Mouse (Mus musculus) stomach, embryonic 16.5 days (tissue): ENCODE data around the gene Gucy2e. TPM values are rescaled to one million over a fixed set of nuclear protein-coding genes. Genes with fewer than 3 reads are reported as not detected.

Source experiments
- ATAC-seq: fragments of 200-750 bp; cut with Nextera tagmentation; 2 replicates; pipeline ENCODE4 v1.8.0; 2017; ENCODE audit warnings: moderate number of reproducible peaks, moderate TSS enrichment; ENCODE audit not compliant: insufficient read depth, low FRiP score
- H3K27ac ChIP-seq: fragments of 300-500 bp; sonication (generic); 2 replicates; pipeline ENCODE4 v1.5.1; 2014; ENCODE audit warnings: low read length
- H3K27me3 ChIP-seq: fragments of 300-500 bp; sonication (generic); 2 replicates; pipeline ENCODE4 v1.6.1; 2014; ENCODE audit warnings: low read length, control low read depth, mixed read lengths; ENCODE audit not compliant: control insufficient read depth, insufficient read depth
- H3K36me3 ChIP-seq: fragments of 300-500 bp; sonication (generic); 2 replicates; pipeline ENCODE4 v1.6.1; 2014; ENCODE audit warnings: low read length; ENCODE audit not compliant: control insufficient read depth, insufficient read depth
- H3K4me1 ChIP-seq: fragments of 300-500 bp; sonication (generic); 2 replicates; pipeline ENCODE4 v1.6.1; 2014; ENCODE audit warnings: low read length, control low read depth, mixed read lengths; ENCODE audit not compliant: control insufficient read depth, insufficient read depth
- H3K4me2 ChIP-seq: fragments of 300-500 bp; sonication (generic); 2 replicates; pipeline ENCODE4 v1.6.1; 2014; ENCODE audit warnings: low read depth, low read length, mixed read lengths
- H3K4me3 ChIP-seq: fragments of 300-500 bp; sonication (generic); replicated peaks from 2 replicates; pipeline ENCODE4 v1.5.1; 2014; ENCODE audit warnings: mild to moderate bottlenecking, low read length
- H3K9ac ChIP-seq: fragments of 300-500 bp; sonication (generic); 2 replicates; pipeline ENCODE4 v1.6.1; 2014; ENCODE audit warnings: low read length
- H3K9me3 ChIP-seq: fragments of 300-500 bp; sonication (generic); replicated peaks from 2 replicates; pipeline ENCODE4 v1.6.1; 2016; ENCODE audit warnings: low read length, control low read depth; ENCODE audit not compliant: control insufficient read depth
- WGBS: fragments of 180-500 bp; shearing (Covaris S2); extraction: QIAGEN DNeasy Blood & Tissue Kit; methylation state at CpG from one replicate; pipeline ENCODE4 v1.1.7; 2014; 5-methylcytosine and 5-hydroxymethylcytosine counted together
- polyA plus RNA-seq: library from polyadenylated mRNA; unstranded; fragments of >200 nt; fragmentation: Nextera tagmentation; extraction: Ambion mirVana; gene quantifications from 2 replicates; pipeline ENCODE4 v1.2.1, GENCODE M21; 2015

Gucy2e gene
- polyA plus RNA-seq, 1 experiment from 2014 or later = not detected

DNA sequence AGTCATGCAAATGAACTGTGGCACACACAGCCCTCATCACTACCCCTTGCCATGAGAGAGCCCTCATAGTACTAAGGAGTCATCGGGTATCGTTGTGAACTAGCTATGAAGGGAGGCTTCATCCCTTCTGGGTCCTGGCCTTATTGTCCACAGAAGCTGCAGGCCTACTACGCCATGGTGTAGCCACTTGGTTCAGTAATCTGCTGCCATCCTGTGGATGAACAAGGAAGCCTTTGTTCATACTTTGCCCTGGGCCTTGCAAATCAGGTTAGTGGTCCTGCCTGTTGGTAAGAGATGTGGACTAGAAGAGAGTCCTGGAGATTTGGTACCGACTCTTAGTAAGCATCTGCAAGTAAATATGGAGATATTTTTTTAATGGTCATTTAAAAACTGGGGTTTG is 6.4 kb downstream of the Gucy2e start:
- Histone ChIP-seq H3K36me3 (no peaks in the 10 kb centered on the region), H3K4me3 (no peak overlapping the region), H3K27ac (no peak overlapping the region), H3K27me3 (no peaks in the 10 kb centered on the region), H3K9me3 (no peaks in the 10 kb centered on the region), H3K9ac (no peak overlapping the region), H3K4me2 (no peak overlapping the region), H3K4me1 (no peaks in the 10 kb centered on the region)
- no peak for ATAC-seq
- WGBS = 71% methylated on average over 4 of the region's 4 CpGs

DNA sequence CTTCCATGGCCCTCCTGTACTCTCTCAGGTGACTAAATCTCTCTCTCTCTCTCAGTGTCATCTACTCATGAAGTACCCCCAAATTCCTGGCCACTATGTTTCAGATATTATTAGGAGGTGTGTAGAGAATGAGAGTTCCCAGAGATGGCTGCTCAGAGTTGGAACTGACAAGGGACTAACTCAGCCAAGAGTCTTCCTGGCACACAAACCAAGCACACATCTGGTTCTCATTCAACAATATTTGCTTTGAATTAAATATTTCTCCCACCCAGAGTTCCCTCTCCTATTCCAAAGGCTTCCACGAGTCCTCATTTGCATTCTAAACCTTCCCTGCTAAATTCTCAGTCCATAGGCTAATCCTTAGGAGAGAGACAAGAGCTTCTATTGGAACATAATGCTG is 11.1 kb downstream of the Gucy2e start:
- Histone ChIP-seq H3K27ac (no peak overlapping the region), H3K36me3 (no peaks in the 10 kb centered on the region), H3K4me1 (no peaks in the 10 kb centered on the region), H3K27me3 (no peaks in the 10 kb centered on the region), H3K4me3 (no peak overlapping the region), H3K9ac (no peak overlapping the region), H3K4me2 (no peak overlapping the region), H3K9me3 (no peaks in the 10 kb centered on the region)
- WGBS = 77% methylated on average over 1 of the region's 1 CpGs
- no peak for ATAC-seq

- Histone ChIP-seq H3K36me3 (no peaks in the 10 kb centered on the region), H3K4me3 (no peak overlapping the region), H3K9me3 (no peaks in the 10 kb centered on the region), H3K27ac (no peak overlapping the region), H3K4me2 (no peak overlapping the region), H3K9ac (no peak overlapping the region), H3K4me1 (no peaks in the 10 kb centered on the region), H3K27me3 (no peaks in the 10 kb centered on the region)
- 82% methylated on average over 4 of the region's 4 CpGs for WGBS
- no peak for ATAC-seq
Observed at GRCm38 (mm10) chr11:69223101-69223500, 13.7 kb downstream of the Gucy2e start.

- Histone ChIP-seq H3K4me1 (no peaks in the 10 kb centered on the region), H3K9me3 (no peaks in the 10 kb centered on the region), H3K4me2 (no peak overlapping the region), H3K27me3 (no peaks in the 10 kb centered on the region), H3K4me3 (no peak overlapping the region), H3K27ac (no peak overlapping the region), H3K9ac (no peak overlapping the region), H3K36me3 (no peaks in the 10 kb centered on the region)
- 75% methylated on average over 4 of the region's 4 CpGs for WGBS
- no peak for ATAC-seq
Observed at GRCm38 (mm10) chr11:69221070-69221469, 15.8 kb downstream of the Gucy2e start.

GRCm38 (mm10) chr11:69218661-69219060 is 18.2 kb downstream of the Gucy2e start:
- WGBS = 39% methylated on average over 2 of the region's 2 CpGs
- Histone ChIP-seq H3K4me2 (no peak overlapping the region), H3K4me1 (no peaks in the 10 kb centered on the region), H3K36me3 (no peaks in the 10 kb centered on the region), H3K27me3 (no peaks in the 10 kb centered on the region), H3K9me3 (no peaks in the 10 kb centered on the region), H3K9ac (no peak overlapping the region), H3K4me3 (no peak overlapping the region), H3K27ac (no peak overlapping the region)
- ATAC-seq = no peak

- Histone ChIP-seq H3K27me3 (no peaks in the 10 kb centered on the region), H3K4me3 (no peak overlapping the region), H3K9ac (no peak overlapping the region), H3K27ac (no peak overlapping the region), H3K4me2 (no peak overlapping the region), H3K36me3 (no peaks in the 10 kb centered on the region), H3K9me3 (no peaks in the 10 kb centered on the region), H3K4me1 (no peaks in the 10 kb centered on the region)
- no peak for ATAC-seq
- 82% methylated on average over 5 of the region's 5 CpGs for WGBS
Observed at GRCm38 (mm10) chr11:69217411-69217810, 19.4 kb downstream of the Gucy2e start.

DNA sequence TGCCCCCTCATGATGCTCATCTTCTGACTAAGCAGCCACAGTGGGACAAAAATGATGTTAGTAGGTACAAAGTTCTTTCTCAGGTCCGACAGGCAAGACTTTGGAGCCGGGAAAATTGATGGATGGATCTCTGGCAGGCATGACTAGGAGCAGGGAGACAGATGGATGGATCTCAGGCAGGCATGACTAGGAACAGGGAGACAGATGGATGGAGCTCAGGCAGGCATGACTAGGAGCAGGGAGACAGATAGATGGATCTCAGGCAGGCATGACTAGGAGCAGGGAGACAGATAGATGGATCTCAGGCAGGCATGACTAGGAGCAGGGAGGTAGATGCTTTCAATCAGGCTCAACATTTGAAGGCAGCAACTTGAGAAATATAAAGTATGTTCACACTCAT is 25.4 kb downstream of the Gucy2e start:
- H3K36me3 ChIP-seq = no peaks in the 10 kb centered on the region
- no peaks in the 10 kb centered on the region for H3K27me3 ChIP-seq
- no peak overlapping the region for H3K4me3 ChIP-seq
- H3K27ac ChIP-seq = no peak overlapping the region
- H3K9ac ChIP-seq = no peak overlapping the region
- no peak overlapping the region for H3K4me2 ChIP-seq
- no peaks in the 10 kb centered on the region for H3K4me1 ChIP-seq
- WGBS = 11% methylated on average over 2 of the region's 2 CpGs
- no peaks in the 10 kb centered on the region for H3K9me3 ChIP-seq
- no peak for ATAC-seq

DNA sequence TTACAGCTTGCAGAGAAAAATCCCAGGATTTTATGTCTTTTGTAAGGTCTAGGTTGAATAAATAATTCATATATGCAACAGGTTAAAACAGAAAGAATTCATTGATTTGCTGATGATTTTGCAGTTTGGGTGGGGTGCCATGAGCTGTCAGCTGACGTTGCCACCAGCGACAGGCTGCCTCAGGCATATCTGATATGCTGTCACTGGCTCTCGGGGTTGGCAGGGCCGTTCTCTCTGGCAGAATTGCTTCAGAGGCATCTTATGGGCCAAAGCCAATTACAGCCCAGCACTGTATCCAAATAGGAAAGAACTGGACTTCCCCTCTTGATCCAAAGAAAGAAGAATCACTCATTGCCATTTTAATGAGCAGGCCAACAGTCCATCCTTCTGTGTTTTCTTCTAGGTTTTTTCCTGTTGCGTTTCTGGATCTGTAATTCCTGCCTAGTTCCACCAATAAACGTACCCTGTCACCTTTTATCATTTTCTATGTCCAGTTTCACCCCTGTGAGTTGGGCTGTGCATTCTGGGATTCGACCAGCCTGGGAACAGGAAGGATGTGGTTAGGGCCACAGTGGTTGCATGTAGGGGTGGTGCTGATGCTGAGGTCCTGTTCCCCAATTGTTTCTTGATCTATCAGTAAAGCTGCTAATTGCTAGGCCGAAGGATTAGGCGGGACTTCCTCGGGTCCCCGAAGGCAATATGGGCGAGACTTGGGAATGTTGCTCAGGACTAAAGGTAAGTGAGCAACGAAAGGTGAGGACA is 34.2 kb downstream of the Gucy2e start:
- H3K4me3 ChIP-seq = no peak overlapping the region
- H3K36me3 ChIP-seq = no peaks in the 10 kb centered on the region
- H3K4me2 ChIP-seq = no peak overlapping the region
- H3K27ac ChIP-seq = no peak overlapping the region
- no peak for ATAC-seq
- no peaks in the 10 kb centered on the region for H3K4me1 ChIP-seq
- no peaks in the 10 kb centered on the region for H3K9me3 ChIP-seq
- H3K27me3 ChIP-seq = peaks cover 2% of the 10 kb centered on the region
- H3K9ac ChIP-seq = no peak overlapping the region
- 73% methylated on average over 13 of the region's 13 CpGs for WGBS

GRCm38 (mm10) chr11:69200231-69200630 is 36.6 kb downstream of the Gucy2e start:
- ATAC-seq = no peak
- Histone ChIP-seq H3K4me1 (0 out of 2 replicates have a peak, but pooled peaks cover 4% of the 10 kb centered on the region), H3K27ac (no peak overlapping the region), H3K36me3 (no peaks in the 10 kb centered on the region), H3K9ac (no peak overlapping the region), H3K27me3 (peaks cover 17% of the 10 kb centered on the region), H3K4me2 (no peak overlapping the region), H3K4me3 (no peak overlapping the region), H3K9me3 (no peaks in the 10 kb centered on the region)
- WGBS = 45% methylated on average over 6 of the region's 6 CpGs
